Mouse (Mus musculus) CH12.LX (cell line): Measurements from ENCODE around the gene Nubpl.

ENCODE experiments used
- CTCF ChIP-seq, 2 experiments: IDR thresholded peaks in 1 of 2; conservative IDR thresholded peaks in 1 of 2; 2 replicates each; pipeline ENCODE4 v1.5.1; 2011 to 2012; ENCODE audit warnings: low read depth in 2 of 2, low read length in 2 of 2, improper control_type of control experiment in 1 of 2, inconsistent platforms in 1 of 2, mild to moderate bottlenecking in 1 of 2, moderate library complexity in 1 of 2
- EP300 ChIP-seq: IDR thresholded peaks from 2 replicates; pipeline ENCODE4 v1.6.1; 2011; ENCODE audit warnings: low read length, improper control_type of control experiment
- ZNF384 ChIP-seq: IDR thresholded peaks from 2 replicates; pipeline ENCODE4 v1.6.1; 2012; ENCODE audit warnings: low read depth, low read length, improper control_type of control experiment, inconsistent platforms

DNA sequence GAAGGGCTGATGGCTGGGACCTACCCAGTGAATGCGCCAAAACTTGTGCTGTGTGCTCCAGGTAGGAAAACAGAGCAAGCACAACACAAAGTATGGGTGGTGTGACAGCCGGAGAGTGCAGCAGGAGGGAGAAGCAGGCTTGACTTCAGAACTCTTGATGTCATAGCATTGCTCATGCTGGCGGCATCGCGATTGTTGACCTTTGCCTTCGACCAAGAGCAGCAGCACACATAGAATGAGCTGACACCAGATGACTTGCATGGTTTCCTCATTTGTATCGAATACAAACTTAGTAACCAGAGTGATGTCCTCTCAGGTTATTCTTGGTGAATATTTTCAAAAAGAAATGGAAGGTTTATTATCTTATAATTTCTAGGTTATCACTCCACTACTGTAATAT, 211.1 kb downstream of the Nubpl start:
- TF ChIP-seq EP300 (no peak), ZNF384 (no peak), CTCF (conservative IDR thresholded peaks at IDR 0.05 in 1 of 2, IDR thresholded peaks at IDR 0.05 in 1 of 2; ENCODE audit: low read depth in 2 of 2, low read length in 2 of 2) (no peak)
